Mouse (Mus musculus) liver, embryonic 14.5 days (tissue): ENCODE data around the gene Olfml2b.

Experiments
- CTCF ChIP-seq: IDR thresholded peaks from 2 replicates; pipeline ENCODE4 v1.5.1; 2016; ENCODE audit warnings: antibody characterized with exemption, low read depth, control low read depth
- EP300 ChIP-seq: IDR thresholded peaks from 2 replicates; pipeline ENCODE4 v1.6.1; 2016; ENCODE audit warnings: antibody characterized with exemption, low read depth

GRCm38 (mm10) chr1:170610695-170611094 lies 33.6 kb upstream of the Olfml2b start:
- TF ChIP-seq CTCF (no peak), EP300 (no peak)
